Mouse (Mus musculus) limb, embryonic 12.5 days (tissue): Measurements from ENCODE around the gene Plekhb1. TPM values are rescaled to one million over a fixed set of nuclear protein-coding genes. Genes with fewer than 3 reads are reported as not detected.
A peak's percentile ranks its signal among the peaks of the same experiment; 100 is the strongest.

ENCODE experiments used
- ATAC-seq: fragments of 200-750 bp; cut with Nextera tagmentation; 2 replicates; pipeline ENCODE4 v1.8.0; 2017; ENCODE audit warnings: low read depth, moderate TSS enrichment; ENCODE audit not compliant: insufficient number of reproducible peaks, insufficient read depth, low FRiP score, low TSS enrichment
- H3K27ac ChIP-seq: fragments of 300-500 bp; sonication (generic); 2 replicates; pipeline ENCODE4 v1.5.1; 2016; ENCODE audit warnings: mild to moderate bottlenecking, moderate library complexity
- H3K27me3 ChIP-seq: fragments of 300-500 bp; sonication (generic); 2 replicates; pipeline ENCODE4 v1.6.1; 2016; ENCODE audit warnings: mild to moderate bottlenecking, moderate library complexity
- H3K36me3 ChIP-seq: fragments of 300-500 bp; sonication (generic); 2 replicates; pipeline ENCODE4 v1.6.1; 2016; ENCODE audit warnings: mild to moderate bottlenecking, moderate library complexity
- H3K4me1 ChIP-seq: fragments of 300-500 bp; sonication (generic); replicated peaks from 2 replicates; pipeline ENCODE4 v1.6.1; 2016
- H3K4me2 ChIP-seq: fragments of 300-500 bp; sonication (generic); 2 replicates; pipeline ENCODE4 v1.6.1; 2016; ENCODE audit warnings: mild to moderate bottlenecking, moderate library complexity
- H3K4me3 ChIP-seq: fragments of 300-500 bp; sonication (generic); replicated peaks from 2 replicates; pipeline ENCODE4 v1.5.1; 2016; ENCODE audit warnings: mild to moderate bottlenecking
- H3K9ac ChIP-seq: fragments of 300-500 bp; sonication (generic); replicated peaks from 2 replicates; pipeline ENCODE4 v1.6.1; 2016; ENCODE audit warnings: mild to moderate bottlenecking, moderate library complexity
- H3K9me3 ChIP-seq: fragments of 300-500 bp; sonication (generic); 2 replicates; pipeline ENCODE4 v1.6.1; 2016; ENCODE audit warnings: mild to moderate bottlenecking, moderate library complexity
- WGBS: fragments of 180-500 bp; shearing (Covaris S2); methylation state at CpG from one replicate; pipeline ENCODE4 v1.1.7; 2016; 5-methylcytosine and 5-hydroxymethylcytosine counted together
- polyA plus RNA-seq: library from polyadenylated mRNA; unstranded; fragments of >200 nt; fragmentation: Nextera tagmentation; extraction: Ambion mirVana; gene quantifications from 2 replicates; pipeline ENCODE4 v1.2.1, GENCODE M21; 2016

Gene Plekhb1
- polyA plus RNA-seq, 1 experiment from 2014 or later: 1.4 TPM

- Histone ChIP-seq H3K36me3 (no peaks in the 10 kb centered on the region), H3K9me3 (no peaks in the 10 kb centered on the region), H3K27me3 (no peaks in the 10 kb centered on the region), H3K9ac (no peak overlapping the region), H3K4me3 (no peak overlapping the region), H3K4me2 (no peak overlapping the region), H3K27ac (no peak overlapping the region), H3K4me1 (peaks cover 13% of the 10 kb centered on the region)
- WGBS: 85% methylated on average over 8 of the region's 8 CpGs
- no peak for ATAC-seq
Measured at GRCm38 (mm10) chr7:100654441-100654840, 7.8 kb downstream of the Plekhb1 start.

- 0 out of 2 replicates have a peak, but pooled peaks have one; percentile 54 for ATAC-seq
- Histone ChIP-seq H3K4me1 (peaks cover 13% of the 10 kb centered on the region), H3K4me2 (0 out of 2 replicates have a peak overlapping the region, but pooled peaks have one; percentile 1), H3K9ac (no peak overlapping the region), H3K36me3 (no peaks in the 10 kb centered on the region), H3K27me3 (no peaks in the 10 kb centered on the region), H3K4me3 (no peak overlapping the region), H3K9me3 (no peaks in the 10 kb centered on the region), H3K27ac (no peak overlapping the region)
- WGBS: 84% methylated on average over 9 of the region's 9 CpGs
Measured at GRCm38 (mm10) chr7:100653480-100654266, 8.5 kb downstream of the Plekhb1 start.

GRCm38 (mm10) chr7:100651011-100651410 is 11.2 kb downstream of the Plekhb1 start:
- Histone ChIP-seq H3K27ac (no peak overlapping the region), H3K9ac (no peak overlapping the region), H3K4me3 (no peak overlapping the region), H3K4me1 (no peaks in the 10 kb centered on the region; the same call in 1 of the 2 replicates), H3K9me3 (no peaks in the 10 kb centered on the region), H3K27me3 (no peaks in the 10 kb centered on the region), H3K36me3 (no peaks in the 10 kb centered on the region), H3K4me2 (no peak overlapping the region)
- 65% methylated on average over 4 of the region's 4 CpGs for WGBS
- ATAC-seq: no peak

GRCm38 (mm10) chr7:100650421-100650820 is 11.8 kb downstream of the Plekhb1 start:
- WGBS: 90% methylated on average over 6 of the region's 6 CpGs
- no peak overlapping the region for H3K4me3 ChIP-seq
- no peak overlapping the region for H3K27ac ChIP-seq
- no peak for ATAC-seq
- no peaks in the 10 kb centered on the region for H3K9me3 ChIP-seq
- H3K27me3 ChIP-seq: no peaks in the 10 kb centered on the region
- no peak overlapping the region for H3K4me2 ChIP-seq
- H3K9ac ChIP-seq: no peak overlapping the region
- no peaks in the 10 kb centered on the region; the same call in 1 of the 2 replicates for H3K4me1 ChIP-seq
- H3K36me3 ChIP-seq: no peaks in the 10 kb centered on the region

- Histone ChIP-seq H3K9me3 (no peaks in the 10 kb centered on the region), H3K27ac (peak overlapping the region; percentile 53; the same call in 1 of the 2 replicates), H3K9ac (no peak overlapping the region), H3K36me3 (no peaks in the 10 kb centered on the region), H3K27me3 (no peaks in the 10 kb centered on the region), H3K4me1 (no peaks in the 10 kb centered on the region; the same call in 1 of the 2 replicates), H3K4me2 (no peak overlapping the region), H3K4me3 (no peak overlapping the region)
- ATAC-seq: no peak
- WGBS: 66% methylated on average over 8 of the region's 8 CpGs
Measured at GRCm38 (mm10) chr7:100649826-100650225, 12.4 kb downstream of the Plekhb1 start.

GRCm38 (mm10) chr7:100649095-100649494 is 13.1 kb downstream of the Plekhb1 start:
- H3K4me1 ChIP-seq: no peaks in the 10 kb centered on the region; the same call in 1 of the 2 replicates
- WGBS: 84% methylated on average over 4 of the region's 4 CpGs

GRCm38 (mm10) chr7:100645147-100645546 is 17.1 kb downstream of the Plekhb1 start:
- Histone ChIP-seq H3K4me1 (no peaks in the 10 kb centered on the region; the same call in 1 of the 2 replicates), H3K27ac (no peak overlapping the region), H3K4me3 (no peak overlapping the region), H3K4me2 (no peak overlapping the region), H3K9me3 (no peaks in the 10 kb centered on the region), H3K36me3 (0 out of 2 replicates have a peak, but pooled peaks cover 8% of the 10 kb centered on the region), H3K27me3 (no peaks in the 10 kb centered on the region), H3K9ac (no peak overlapping the region)
- WGBS: 45% methylated on average over 3 of the region's 3 CpGs
- peak; percentile 72; the same call in 1 of the 2 replicates for ATAC-seq

More at GRCm38 (mm10) chr7:100649095-100649494, 13.1 kb downstream of the Plekhb1 start:
- H3K27me3 ChIP-seq: no peaks in the 10 kb centered on the region
- no peak for ATAC-seq
- H3K4me3 ChIP-seq: no peak overlapping the region
- H3K36me3 ChIP-seq: no peaks in the 10 kb centered on the region
- no peak overlapping the region for H3K4me2 ChIP-seq
- H3K27ac ChIP-seq: peak overlapping the region; percentile 53; the same call in 1 of the 2 replicates
- H3K9me3 ChIP-seq: no peaks in the 10 kb centered on the region
- no peak overlapping the region for H3K9ac ChIP-seq

GRCm38 (mm10) chr7:100642413-100642812 is 19.8 kb downstream of the Plekhb1 start:
- 95% methylated on average over 4 of the region's 4 CpGs for WGBS

GRCm38 (mm10) chr7:100637657-100638056 is 24.6 kb downstream of the Plekhb1 start:
- no peak overlapping the region for H3K27ac ChIP-seq
- no peak overlapping the region for H3K4me2 ChIP-seq
- no peak overlapping the region for H3K9ac ChIP-seq
- 22% methylated on average over 1 of the region's 1 CpGs for WGBS
- H3K4me3 ChIP-seq: no peak overlapping the region
- no peaks in the 10 kb centered on the region for H3K9me3 ChIP-seq
- no peaks in the 10 kb centered on the region for H3K27me3 ChIP-seq
- peaks cover 36% of the 10 kb centered on the region for H3K36me3 ChIP-seq
- ATAC-seq: no peak
- H3K4me1 ChIP-seq: no peaks in the 10 kb centered on the region

More at GRCm38 (mm10) chr7:100642413-100642812, 19.8 kb downstream of the Plekhb1 start:
- Histone ChIP-seq H3K4me3 (no peak overlapping the region), H3K9me3 (no peaks in the 10 kb centered on the region), H3K4me2 (no peak overlapping the region), H3K27me3 (no peaks in the 10 kb centered on the region), H3K27ac (no peak overlapping the region), H3K36me3 (peaks cover 21% of the 10 kb centered on the region), H3K9ac (no peak overlapping the region), H3K4me1 (no peaks in the 10 kb centered on the region)
- no peak for ATAC-seq

- H3K4me2 ChIP-seq: no peak overlapping the region
- H3K27ac ChIP-seq: no peak overlapping the region
- no peak overlapping the region for H3K4me3 ChIP-seq
- H3K4me1 ChIP-seq: no peaks in the 10 kb centered on the region
- WGBS: 87% methylated on average over 3 of the region's 3 CpGs
- H3K36me3 ChIP-seq: no peaks in the 10 kb centered on the region
- no peak for ATAC-seq
- no peak overlapping the region for H3K9ac ChIP-seq
- no peaks in the 10 kb centered on the region for H3K9me3 ChIP-seq
- H3K27me3 ChIP-seq: no peaks in the 10 kb centered on the region
Measured at GRCm38 (mm10) chr7:100624538-100624937, 37.7 kb downstream of the Plekhb1 start.

- no peak for ATAC-seq
- WGBS: 88% methylated on average over 2 of the region's 2 CpGs
Measured at GRCm38 (mm10) chr7:100622277-100622676, 39.9 kb downstream of the Plekhb1 start.

More at GRCm38 (mm10) chr7:100622277-100622676, 39.9 kb downstream of the Plekhb1 start:
- Histone ChIP-seq H3K27ac (no peak overlapping the region), H3K9me3 (no peaks in the 10 kb centered on the region), H3K4me3 (no peak overlapping the region), H3K9ac (no peak overlapping the region), H3K4me1 (no peaks in the 10 kb centered on the region), H3K27me3 (no peaks in the 10 kb centered on the region), H3K36me3 (no peaks in the 10 kb centered on the region), H3K4me2 (no peak overlapping the region)
